7 mouse cellular contexts compared by ENCODE assay signal in the genomic region with DNA sequence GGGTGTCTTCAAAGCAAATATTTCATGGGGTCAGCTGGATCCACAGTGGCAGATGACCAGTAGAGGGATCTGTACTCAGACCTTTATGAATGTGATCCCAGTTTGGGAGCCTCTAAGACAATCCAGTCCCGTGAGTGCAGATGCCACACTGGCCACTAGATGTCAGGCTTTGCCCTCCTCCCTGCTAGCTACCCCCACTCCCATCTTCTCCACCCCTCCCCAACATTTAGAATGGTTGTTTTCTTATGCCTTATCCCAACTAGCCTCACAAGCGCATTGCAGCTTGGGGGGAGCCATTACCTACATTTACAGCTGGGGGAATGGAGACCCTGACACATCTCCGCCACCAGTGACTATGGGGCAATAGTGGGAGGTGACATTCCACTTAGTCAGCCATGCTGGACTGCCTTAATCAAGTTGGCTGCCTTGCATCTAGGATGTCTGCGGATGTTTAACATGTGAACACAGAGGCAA.
DNase-seq lines count a peak whose midpoint lies in the region; ATAC-seq and TF ChIP-seq lines count a peak whose summit lies in the region.

No protein-coding gene starts in this region.

- no peak overlapping the region for H3K9ac ChIP-seq in embryonic facial prominence, embryonic 14.5 days (ENCODE audit: low read depth, low read length)
- H3K9ac ChIP-seq in heart, embryonic 16.5 days (ENCODE audit: low read length) = no peak overlapping the region

- peak; percentile 69 for ATAC-seq in Patski
- peak; percentile 57; the same call in 1 of the 2 replicates for ATAC-seq in embryonic facial prominence, embryonic 14.5 days (ENCODE audit: low read depth)
- ATAC-seq in heart, embryonic 16.5 days (replicated peaks; ENCODE audit: extremely low read depth, insufficient read depth, low FRiP score) = 0 out of 2 replicates have a peak, but pooled peaks have one; percentile 41

- no peaks in the 10 kb centered on the region for H3K79me3 ChIP-seq in C2C12 (ENCODE audit: low read depth)

- no peaks in the 10 kb centered on the region for H3K36me3 ChIP-seq in C2C12 (ENCODE audit: control insufficient read depth, insufficient read depth)
- H3K36me3 ChIP-seq in embryonic facial prominence, embryonic 14.5 days (ENCODE audit: control insufficient read depth, insufficient read depth, low read length) = no peaks in the 10 kb centered on the region
- no peaks in the 10 kb centered on the region for H3K36me3 ChIP-seq in heart, embryonic 16.5 days (ENCODE audit: control insufficient read depth, insufficient read depth)

- no peaks in the 10 kb centered on the region for H3K4me1 ChIP-seq in embryonic facial prominence, embryonic 14.5 days (ENCODE audit: control insufficient read depth, insufficient read depth, low read length)
- 0 out of 2 replicates have a peak, but pooled peaks cover 3% of the 10 kb centered on the region for H3K4me1 ChIP-seq in heart, embryonic 16.5 days (ENCODE audit: control insufficient read depth, insufficient read depth, low read length)
- no peaks in the 10 kb centered on the region for H3K4me1 ChIP-seq in lung, adult 2 months (ENCODE audit: control insufficient read depth, insufficient read depth, low read length)

- WGBS in embryonic facial prominence, embryonic 14.5 days = 40% methylated on average over 4 of the region's 4 CpGs
- WGBS in heart, embryonic 16.5 days = 30% methylated on average over 4 of the region's 4 CpGs
- 41% methylated on average over 4 of the region's 4 CpGs for WGBS in lung, adult 2 months

- no peaks in the 10 kb centered on the region for H3K79me2 ChIP-seq in C2C12 (ENCODE audit: control insufficient read depth, insufficient read depth)

- TF ChIP-seq POLR2A in lung, adult 2 months (IDR thresholded peaks at IDR 0.05; ENCODE audit: borderline replicate concordance, extremely low read depth, low read depth, low read length) = no peak

- no peaks in the 10 kb centered on the region for H3K9me3 ChIP-seq in embryonic facial prominence, embryonic 14.5 days (ENCODE audit: control insufficient read depth, low read length)
- no peaks in the 10 kb centered on the region for H3K9me3 ChIP-seq in heart, embryonic 16.5 days (replicated peaks; ENCODE audit: control insufficient read depth, low read length)

- no peak overlapping the region for H3K4me2 ChIP-seq in embryonic facial prominence, embryonic 14.5 days (ENCODE audit: low read depth, low read length)
- no peak overlapping the region for H3K4me2 ChIP-seq in heart, embryonic 16.5 days (ENCODE audit: low read depth, low read length)

- no peak overlapping the region for H3K4me3 ChIP-seq in C2C12 (ENCODE audit: insufficient read depth, poor library complexity, severe bottlenecking)
- no peak overlapping the region for H3K4me3 ChIP-seq in embryonic facial prominence, embryonic 14.5 days (ENCODE audit: low read depth, low read length)
- H3K4me3 ChIP-seq in heart, embryonic 16.5 days (ENCODE audit: low read length) = no peak overlapping the region
- no peak overlapping the region for H3K4me3 ChIP-seq in lung, adult 2 months (replicated peaks; ENCODE audit: extremely low read depth, low read depth, low read length)

- in situ Hi-C loops in Patski (cut with MboI; ENCODE audit: low pct_unique_long_range_greater_than_20kb) = loop anchor here (5.0 kb wide), 1 partner anchor 161 kb away; no protein-coding TSS in a partner anchor

- no peak overlapping the region for H3ac ChIP-seq in C2C12 (ENCODE audit: control insufficient read depth, insufficient read length, low read depth)

- H3K27me3 ChIP-seq in C2C12 (ENCODE audit: control insufficient read depth, insufficient read depth, insufficient read length) = no peaks in the 10 kb centered on the region
- no peaks in the 10 kb centered on the region for H3K27me3 ChIP-seq in Patski
- H3K27me3 ChIP-seq in embryonic facial prominence, embryonic 14.5 days (replicated peaks; ENCODE audit: control insufficient read depth, insufficient read depth, low read length) = no peaks in the 10 kb centered on the region
- H3K27me3 ChIP-seq in heart, embryonic 16.5 days (ENCODE audit: control insufficient read depth, insufficient read depth, low read length) = no peaks in the 10 kb centered on the region

- no peak overlapping the region for H3K27ac ChIP-seq in embryonic facial prominence, embryonic 14.5 days (replicated peaks; ENCODE audit: low read depth, low read length)
- no peak overlapping the region for H3K27ac ChIP-seq in heart, embryonic 16.5 days (ENCODE audit: low read length)

- TF ChIP-seq CTCF in C2C12 (IDR thresholded peaks at IDR 0.05; ENCODE audit: control insufficient read depth, insufficient read depth, insufficient read length) (peak; percentile 13), Patski (IDR thresholded peaks at IDR 0.05) (peak; percentile 85)
- peak; percentile 92 for TF ChIP-seq CTCF in lung, adult 2 months (IDR thresholded peaks at IDR 0.05; ENCODE audit: insufficient read depth, low read length)

- POLR2A ChIA-PET in Patski (lab: Charles Lee) = interaction anchor here (0.6 kb wide), 1 partner anchor 25 kb away, joined by 6 read pairs; no protein-coding TSS in a partner anchor

- no peak for DNase-seq in Patski (ENCODE audit: low read depth, low spot score)
- DNase-seq in embryonic facial prominence, embryonic 14.5 days (ENCODE audit: low spot score) = no peak
- peak; percentile 77 for DNase-seq in kidney, postnatal 14 days
- DNase-seq in lung, adult 2 months = peak; percentile 37
- peak; percentile 36 for DNase-seq in right cerebral cortex, adult 18-20 months

- CTCF ChIA-PET in Patski (lab: Charles Lee) = interaction anchor here (0.7 to 2.9 kb wide), 8 partner anchors 9 to 359 kb away, joined by 3 to 15 read pairs (median 3); no protein-coding TSS in a partner anchor

TF ChIP-seq in C2C12, 6 proteins besides CTCF, POLR2A, EP300 and RAD21:
- TF ChIP-seq MYOD1 (IDR thresholded peaks at IDR 0.05; ENCODE audit: control insufficient read depth, insufficient read length, low read depth) (no peak), USF1 (IDR thresholded peaks at IDR 0.05; ENCODE audit: low read depth) (no peak), MYOG (IDR thresholded peaks at IDR 0.05; ENCODE audit: control insufficient read depth, extremely low read depth, insufficient read length) (no peak), MAX (IDR thresholded peaks at IDR 0.05) (no peak), FOSL1 (IDR thresholded peaks at IDR 0.05; ENCODE audit: insufficient read depth, low read length, poor library complexity, severe bottlenecking) (no peak), CEBPB (IDR thresholded peaks at IDR 0.05; ENCODE audit: low read depth) (no peak)

Comparison
In these comparisons a context has a peak if more than half of its experiments do, and no peak if none do; other contexts are left out.
1. CTCF ChIP-seq: peak in every context shown above with its lines; median percentile 92 in lung, adult 2 months; 85 in Patski; 13 in C2C12.
2. DNase-seq: peak in kidney, postnatal 14 days (single experiment), lung, adult 2 months (single experiment) and right cerebral cortex, adult 18-20 months (single experiment); none in Patski (single experiment) and embryonic facial prominence, embryonic 14.5 days (single experiment).
3. Peak in every context shown above with its lines, with median percentiles within 50 percentile points of each other: ATAC-seq.